Mouse (Mus musculus): Measurements from ENCODE around the gene Znrf4. TPM values are rescaled to one million over a fixed set of nuclear protein-coding genes. Genes with fewer than 3 reads are reported as not detected.

Znrf4 gene
- polyA plus RNA-seq, 1 experiment from 2014 or later: not detected

GRCm38 (mm10) chr17:56475584-56476401 is 36.4 kb downstream of the Znrf4 start:
- 0 out of 2 replicates have a peak, but pooled peaks cover 4% of the 10 kb centered on the region for H3K9me3 ChIP-seq (ENCODE audit: control insufficient read depth, low read length)
- H3K9ac ChIP-seq (ENCODE audit: low read depth, low read length): peak overlapping the region; percentile 92
- peaks cover 33% of the 10 kb centered on the region for H3K4me1 ChIP-seq (ENCODE audit: control insufficient read depth, insufficient read depth, low read length)
- WGBS: 0% methylated on average over 35 of the region's 66 CpGs
- H3K27ac ChIP-seq (replicated peaks; ENCODE audit: low read depth, low read length): peak overlapping the region; percentile 85
- H3K4me3 ChIP-seq (ENCODE audit: low read depth, low read length): peak overlapping the region; percentile 66
- H3K4me2 ChIP-seq (ENCODE audit: low read depth, low read length): peak overlapping the region; percentile 96
- no peaks in the 10 kb centered on the region for H3K36me3 ChIP-seq (ENCODE audit: control insufficient read depth, insufficient read depth, low read length)
- DNase-seq (ENCODE audit: low spot score) (no peak), ATAC-seq (ENCODE audit: low read depth) (peak; percentile 38)
- H3K27me3 ChIP-seq (replicated peaks; ENCODE audit: control insufficient read depth, insufficient read depth, low read length): peaks cover 29% of the 10 kb centered on the region

GRCm38 (mm10) chr17:56474831-56475581 is 37.2 kb downstream of the Znrf4 start:
- Histone ChIP-seq H3K4me2 (ENCODE audit: low read depth, low read length) (peak overlapping the region; percentile 96), H3K4me1 (ENCODE audit: control insufficient read depth, insufficient read depth, low read length) (peaks cover 40% of the 10 kb centered on the region), H3K27me3 (replicated peaks; ENCODE audit: control insufficient read depth, insufficient read depth, low read length) (peaks cover 29% of the 10 kb centered on the region), H3K9ac (ENCODE audit: low read depth, low read length) (peak overlapping the region; percentile 92), H3K27ac (replicated peaks; ENCODE audit: low read depth, low read length) (no peak overlapping the region; the same call in 1 of the 2 replicates), H3K4me3 (ENCODE audit: low read depth, low read length) (peak overlapping the region; percentile 66), H3K36me3 (ENCODE audit: control insufficient read depth, insufficient read depth, low read length) (no peaks in the 10 kb centered on the region), H3K9me3 (ENCODE audit: control insufficient read depth, low read length) (0 out of 2 replicates have a peak, but pooled peaks cover 4% of the 10 kb centered on the region)
- peak; percentile 81 for DNase-seq (ENCODE audit: low spot score)
- 0 out of 2 replicates have a peak, but pooled peaks have one; percentile 1 for ATAC-seq (ENCODE audit: low read depth)
- 1% methylated on average over 21 of the region's 24 CpGs for WGBS

- WGBS: 7% methylated on average over 9 of the region's 32 CpGs
- H3K9ac ChIP-seq (ENCODE audit: low read depth, low read length): peak overlapping the region; percentile 92
- peaks cover 47% of the 10 kb centered on the region for H3K4me1 ChIP-seq (ENCODE audit: control insufficient read depth, insufficient read depth, low read length)
- peak overlapping the region; percentile 66 for H3K4me3 ChIP-seq (ENCODE audit: low read depth, low read length)
- H3K9me3 ChIP-seq (ENCODE audit: control insufficient read depth, low read length): 0 out of 2 replicates have a peak, but pooled peaks cover 4% of the 10 kb centered on the region
- no peaks in the 10 kb centered on the region for H3K36me3 ChIP-seq (ENCODE audit: control insufficient read depth, insufficient read depth, low read length)
- no peak for DNase-seq (ENCODE audit: low spot score)
- ATAC-seq (ENCODE audit: low read depth): no peak
- H3K4me2 ChIP-seq (ENCODE audit: low read depth, low read length): peak overlapping the region; percentile 96
- no peak overlapping the region for H3K27ac ChIP-seq (replicated peaks; ENCODE audit: low read depth, low read length)
- H3K27me3 ChIP-seq (replicated peaks; ENCODE audit: control insufficient read depth, insufficient read depth, low read length): peaks cover 29% of the 10 kb centered on the region
Observed at GRCm38 (mm10) chr17:56474311-56474830, 37.9 kb downstream of the Znrf4 start.

GRCm38 (mm10) chr17:56473611-56473905 is 38.7 kb downstream of the Znrf4 start:
- Histone ChIP-seq H3K9me3 (ENCODE audit: control insufficient read depth, low read length) (0 out of 2 replicates have a peak, but pooled peaks cover 4% of the 10 kb centered on the region), H3K36me3 (ENCODE audit: control insufficient read depth, insufficient read depth, low read length) (no peaks in the 10 kb centered on the region), H3K4me1 (ENCODE audit: control insufficient read depth, insufficient read depth, low read length) (peaks cover 48% of the 10 kb centered on the region), H3K27ac (replicated peaks; ENCODE audit: low read depth, low read length) (no peak overlapping the region), H3K27me3 (replicated peaks; ENCODE audit: control insufficient read depth, insufficient read depth, low read length) (peaks cover 29% of the 10 kb centered on the region), H3K4me2 (ENCODE audit: low read depth, low read length) (peak overlapping the region; percentile 96), H3K4me3 (ENCODE audit: low read depth, low read length) (peak overlapping the region; percentile 66), H3K9ac (ENCODE audit: low read depth, low read length) (peak overlapping the region; percentile 92)
- DNase-seq (ENCODE audit: low spot score) (no peak), ATAC-seq (ENCODE audit: low read depth) (no peak)
- 7% methylated on average over 11 of the region's 11 CpGs for WGBS

GRCm38 (mm10) chr17:56472733-56473610 is 39.3 kb downstream of the Znrf4 start:
- Histone ChIP-seq H3K36me3 (ENCODE audit: control insufficient read depth, insufficient read depth, low read length) (no peaks in the 10 kb centered on the region), H3K9me3 (ENCODE audit: control insufficient read depth, low read length) (0 out of 2 replicates have a peak, but pooled peaks cover 4% of the 10 kb centered on the region), H3K4me3 (ENCODE audit: low read depth, low read length) (peak overlapping the region; percentile 66), H3K4me2 (ENCODE audit: low read depth, low read length) (peak overlapping the region; percentile 96), H3K4me1 (ENCODE audit: control insufficient read depth, insufficient read depth, low read length) (peaks cover 51% of the 10 kb centered on the region), H3K27ac (replicated peaks; ENCODE audit: low read depth, low read length) (no peak overlapping the region), H3K9ac (ENCODE audit: low read depth, low read length) (peak overlapping the region; percentile 92), H3K27me3 (replicated peaks; ENCODE audit: control insufficient read depth, insufficient read depth, low read length) (peaks cover 29% of the 10 kb centered on the region)
- WGBS: 3% methylated on average over 50 of the region's 50 CpGs
- ATAC-seq (ENCODE audit: low read depth): no peak
- DNase-seq (ENCODE audit: low spot score): peak; percentile 63

GRCm38 (mm10) chr17:56472121-56472520 is 40.1 kb downstream of the Znrf4 start:
- H3K4me3 ChIP-seq (ENCODE audit: low read depth, low read length): peak overlapping the region; percentile 66; the same call in 1 of the 2 replicates
- ATAC-seq (ENCODE audit: low read depth) (no peak), DNase-seq (ENCODE audit: low spot score) (no peak)
- 12% methylated on average over 16 of the region's 16 CpGs for WGBS
- H3K36me3 ChIP-seq (ENCODE audit: control insufficient read depth, insufficient read depth, low read length): no peaks in the 10 kb centered on the region
- H3K27me3 ChIP-seq (replicated peaks; ENCODE audit: control insufficient read depth, insufficient read depth, low read length): peaks cover 29% of the 10 kb centered on the region
- H3K4me2 ChIP-seq (ENCODE audit: low read depth, low read length): peak overlapping the region; percentile 96
- H3K4me1 ChIP-seq (ENCODE audit: control insufficient read depth, insufficient read depth, low read length): peaks cover 58% of the 10 kb centered on the region
- 0 out of 2 replicates have a peak, but pooled peaks cover 4% of the 10 kb centered on the region for H3K9me3 ChIP-seq (ENCODE audit: control insufficient read depth, low read length)
- H3K9ac ChIP-seq (ENCODE audit: low read depth, low read length): 0 out of 2 replicates have a peak overlapping the region, but pooled peaks have one; percentile 15
- no peak overlapping the region; the same call in 1 of the 2 replicates for H3K27ac ChIP-seq (replicated peaks; ENCODE audit: low read depth, low read length)

GRCm38 (mm10) chr17:56471136-56471535 is 41.1 kb downstream of the Znrf4 start:
- Histone ChIP-seq H3K4me1 (ENCODE audit: control insufficient read depth, insufficient read depth, low read length) (peaks cover 65% of the 10 kb centered on the region), H3K9me3 (ENCODE audit: control insufficient read depth, low read length) (no peaks in the 10 kb centered on the region), H3K27me3 (replicated peaks; ENCODE audit: control insufficient read depth, insufficient read depth, low read length) (peaks cover 29% of the 10 kb centered on the region), H3K9ac (ENCODE audit: low read depth, low read length) (no peak overlapping the region), H3K4me2 (ENCODE audit: low read depth, low read length) (no peak overlapping the region), H3K36me3 (ENCODE audit: control insufficient read depth, insufficient read depth, low read length) (no peaks in the 10 kb centered on the region), H3K4me3 (ENCODE audit: low read depth, low read length) (no peak overlapping the region), H3K27ac (replicated peaks; ENCODE audit: low read depth, low read length) (no peak overlapping the region)
- no peak for DNase-seq (ENCODE audit: low spot score)
- WGBS: 77% methylated on average over 5 of the region's 5 CpGs
- no peak for ATAC-seq (ENCODE audit: low read depth)
